Mouse (Mus musculus) heart, postnatal 14 days (tissue): Measurements from ENCODE around the gene Ndufb4. TPM values are rescaled to one million over a fixed set of nuclear protein-coding genes. Genes with fewer than 3 reads are reported as not detected.

Experiments
- DNase-seq, 2 experiments: peaks; one replicate each; pipeline ENCODE4 v3.0.0; 2021 to 2022
- intact Hi-C: fragments of 180-260 bp; cut with DNase I; formaldehyde crosslinking; loops from one replicate; pipeline ENCODE4 v1.15.1; 2025
- total RNA-seq, 2 experiments: library from RNA; stranded (reverse); gene quantifications; 2 replicates each; pipeline ENCODE4 v1.2.3; 2021

Gene Ndufb4
- total RNA-seq, 2 experiments from 2014 or later: 124 to 140 TPM

GRCm38 (mm10) chr16:37597412-37597811 is 56.8 kb downstream of the Ndufb4 start:
- intact Hi-C loops: no loop called here
- DNase-seq: no peak

Other genes starting within 250 kb of the Ndufb4 start
- gene Gtf2e1, start 114.7 kb downstream of the Ndufb4 start, total RNA-seq: 1 to 10 TPM; 6.8 to 7.5 TPM
- gene Rabl3, start 114.6 kb downstream of the Ndufb4 start, total RNA-seq: 1 to 10 TPM; 7.6 to 8.6 TPM
- under 1 TPM in 1 of 2 experiments, not detected in 1; 0.12 TPM for gene Hgd, start 74.3 kb downstream of the Ndufb4 start, total RNA-seq
- gene Fstl1, start 122.4 kb upstream of the Ndufb4 start, total RNA-seq: 100 to 1,000 TPM; 221 to 228 TPM
- gene Gm36028, start 206.7 kb upstream of the Ndufb4 start, total RNA-seq: under 1 TPM; 0.37 to 0.43 TPM
- gene Lrrc58, start 213.9 kb upstream of the Ndufb4 start, total RNA-seq: 10 to 100 TPM; 85.6 to 85.7 TPM